Mouse (Mus musculus): ENCODE measurements around the gene Ttc23l. TPM values are rescaled to one million over a fixed set of nuclear protein-coding genes. Genes with fewer than 3 reads are reported as not detected.
"Not testable (repeated sequence)": the region's sequence is repeated elsewhere in the genome, so short reads cannot be mapped to it uniquely, and the experiment has no call there.

The Ttc23l gene
- total RNA-seq (2021) = not detected
- long read RNA-seq, experiment 1 = 0 reads
- long read RNA-seq, experiment 2 = 0 reads

DNA sequence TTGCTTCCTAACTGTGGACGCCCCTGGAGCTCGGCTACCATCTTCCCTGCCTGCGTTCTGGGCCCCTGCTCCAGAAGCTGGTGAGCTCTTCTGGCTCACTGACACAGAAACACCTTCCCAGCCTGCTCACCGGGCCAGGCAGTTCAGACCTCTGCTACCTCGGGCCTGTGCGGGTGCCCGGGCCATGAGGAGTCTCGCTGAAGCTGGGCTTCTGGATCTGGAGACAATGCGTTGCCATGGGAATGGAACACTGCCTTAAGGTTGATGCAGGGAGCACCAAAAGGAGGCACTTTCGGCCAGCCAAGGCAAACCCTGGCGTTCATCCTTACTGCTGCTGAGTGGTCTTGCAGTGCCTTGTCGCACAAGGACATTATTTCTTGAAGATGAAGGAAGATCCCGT lies at the start of gene Ttc23l:
Gene Ttc23l (minus strand): TSS at position 204 of the 400 bp plus-strand sequence.
- DNase-seq = no peak

DNA sequence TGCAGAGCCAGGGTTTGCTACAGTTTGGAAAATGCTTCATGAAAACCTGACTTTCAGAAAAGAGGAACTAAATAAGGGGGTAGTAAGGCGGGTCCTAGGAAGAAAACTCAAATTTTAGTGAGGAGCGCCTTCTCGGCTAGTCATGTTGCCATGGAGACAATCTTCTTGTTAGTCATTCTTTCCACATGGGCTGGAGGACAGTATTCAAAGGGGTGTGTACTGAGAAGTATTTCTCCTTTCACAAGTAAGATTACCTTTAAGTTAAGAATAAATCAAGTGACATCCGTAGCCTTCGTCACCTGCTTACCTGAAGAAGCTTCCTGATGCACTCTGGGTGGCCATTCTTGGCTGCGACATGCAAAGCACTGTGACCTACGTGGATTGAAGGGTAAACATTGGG lies 40.9 kb upstream of the Ttc23l start:
- no peak for DNase-seq

DNA sequence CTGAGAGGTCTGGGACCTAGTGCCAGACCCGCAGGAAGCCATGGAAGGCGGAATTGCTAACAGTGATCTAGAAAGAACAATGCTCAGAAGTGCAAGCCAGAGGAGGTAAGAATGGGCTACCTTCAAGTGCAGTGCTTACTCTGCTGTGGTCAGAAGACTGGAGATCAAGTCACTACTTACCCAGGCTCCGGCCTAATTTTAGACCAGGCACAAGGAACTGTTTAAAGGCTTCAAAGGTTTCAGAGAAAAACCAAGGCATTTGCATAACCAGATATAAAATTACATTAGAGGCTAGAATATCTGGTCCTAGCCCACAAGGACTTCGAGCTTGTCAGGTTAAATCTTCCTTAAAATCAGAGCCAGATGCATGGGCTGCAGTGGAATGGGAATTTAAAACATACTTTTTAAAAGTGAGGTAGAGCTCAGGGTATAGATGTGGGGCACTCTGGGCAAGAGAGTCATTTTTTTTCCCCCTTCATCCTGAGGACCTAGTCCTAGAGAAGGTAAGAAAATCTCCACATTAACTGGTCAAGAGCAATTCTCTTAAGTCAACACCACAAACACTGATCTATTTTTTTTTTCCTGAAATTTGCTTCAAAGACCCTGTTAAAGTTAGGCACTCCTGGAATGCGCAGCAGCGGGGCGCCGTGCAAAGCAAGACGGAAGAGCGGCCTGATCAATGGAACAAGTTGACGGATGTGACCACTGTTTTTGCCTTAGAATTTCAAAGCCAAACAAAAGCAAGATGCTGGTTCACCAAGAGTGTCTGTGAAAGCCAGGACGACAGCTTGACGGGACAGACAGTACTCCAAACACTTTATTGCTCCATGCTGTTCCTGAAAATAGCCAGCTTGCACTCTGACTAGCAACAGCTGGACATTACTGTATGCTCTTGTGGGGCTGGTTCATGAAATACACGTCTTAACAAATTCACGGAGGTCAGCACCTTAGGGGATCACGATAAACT lies 40.1 kb upstream of the Ttc23l start:
- no peak for DNase-seq

DNA sequence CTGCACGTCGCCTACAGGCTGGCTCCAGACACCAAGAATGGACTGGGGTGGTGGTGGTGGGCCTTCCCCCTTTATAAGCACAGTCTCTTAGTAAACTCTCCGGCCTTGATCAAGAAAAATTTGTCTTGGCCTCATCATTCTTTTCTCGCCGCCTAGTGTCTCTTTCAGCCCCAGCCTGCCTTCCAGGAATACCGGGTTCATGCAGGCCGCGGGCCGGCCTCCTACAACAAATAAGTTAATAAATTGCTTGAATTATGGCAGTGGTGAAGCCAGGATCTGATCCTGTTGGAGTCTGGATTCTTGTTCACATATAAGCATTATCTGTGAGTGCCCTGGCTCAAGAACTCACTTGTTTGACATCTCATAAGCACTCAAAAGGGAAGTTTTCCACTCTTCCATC lies 38.4 kb upstream of the Ttc23l start:
- no peak for DNase-seq

DNA sequence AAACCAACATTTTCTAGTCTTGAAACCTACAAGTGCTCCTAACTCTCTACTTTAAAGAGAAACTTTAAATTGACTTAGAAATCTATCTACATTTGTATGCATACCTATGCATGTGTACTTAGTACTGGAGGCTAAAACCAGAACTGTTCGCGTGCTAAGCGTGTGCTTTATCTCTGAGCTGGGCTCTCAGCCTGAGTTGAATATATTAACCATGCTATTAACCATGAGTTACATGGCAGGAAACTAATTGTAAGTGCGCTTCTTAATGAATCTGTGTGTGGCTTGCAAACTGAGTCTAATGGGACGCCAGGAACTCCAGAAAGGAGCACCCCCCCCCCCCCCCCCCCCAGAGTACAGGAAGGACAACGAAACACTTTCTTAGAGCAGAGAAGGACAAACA lies 36.9 kb upstream of the Ttc23l start:
- no peak for DNase-seq

DNA sequence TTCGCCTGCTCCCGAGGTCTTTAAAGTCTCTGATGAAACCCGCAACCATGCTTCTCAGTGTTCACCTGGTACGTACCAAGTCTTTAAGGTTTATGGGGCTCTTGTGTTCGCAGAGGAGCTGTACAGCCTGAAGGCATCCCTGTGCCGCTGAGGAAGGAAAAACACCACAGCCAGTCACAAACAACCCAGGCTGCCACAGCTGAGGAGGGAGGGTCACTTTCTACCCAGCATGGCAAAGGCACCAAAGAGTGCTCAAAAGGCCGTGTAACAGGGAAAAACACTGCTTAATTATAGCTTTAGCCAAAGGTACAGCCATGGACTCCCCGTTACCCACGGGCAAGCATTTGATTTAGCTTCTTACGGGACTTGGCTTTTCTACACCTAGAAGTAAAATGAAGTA lies 36.4 kb upstream of the Ttc23l start:
- no peak for DNase-seq

DNA sequence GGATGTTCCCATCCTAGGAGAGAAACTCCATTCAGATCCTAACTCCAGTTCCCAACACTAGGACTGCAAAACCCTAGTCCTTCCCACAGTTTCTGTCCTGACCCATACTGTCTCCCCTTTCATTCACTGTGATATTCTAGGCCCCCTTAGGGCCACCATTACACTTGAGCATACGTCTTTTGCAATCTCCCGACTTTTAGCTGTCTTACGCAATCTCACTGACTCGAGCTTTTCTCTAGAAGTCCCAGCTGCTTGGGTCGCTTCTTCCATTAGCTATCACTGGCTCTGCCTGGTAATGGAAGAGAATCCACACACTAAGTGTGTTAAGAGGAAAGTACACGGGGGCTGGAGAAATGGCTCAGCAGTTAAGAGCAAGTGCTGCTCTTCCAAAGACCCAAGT lies 34.6 kb upstream of the Ttc23l start:
- DNase-seq = no peak

DNA sequence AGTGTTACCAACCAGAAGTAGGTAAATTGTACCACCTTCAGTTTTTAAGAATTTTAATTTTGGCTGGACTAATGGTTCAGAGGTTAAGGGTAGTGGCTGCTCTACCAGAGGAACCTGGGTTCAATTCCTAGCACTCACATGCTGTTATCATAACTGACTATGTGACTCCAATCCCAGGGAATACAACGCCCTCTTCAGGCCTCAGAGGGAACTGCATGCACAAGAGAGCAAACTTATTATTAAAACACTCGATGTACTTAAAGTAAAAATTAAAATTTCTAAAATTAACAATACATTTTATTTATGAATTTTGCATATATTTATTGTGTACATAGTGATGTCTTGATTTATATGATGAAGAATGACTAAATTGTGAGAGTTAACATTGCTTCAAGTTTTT lies 28.1 kb upstream of the Ttc23l start:
- DNase-seq = no peak

DNA sequence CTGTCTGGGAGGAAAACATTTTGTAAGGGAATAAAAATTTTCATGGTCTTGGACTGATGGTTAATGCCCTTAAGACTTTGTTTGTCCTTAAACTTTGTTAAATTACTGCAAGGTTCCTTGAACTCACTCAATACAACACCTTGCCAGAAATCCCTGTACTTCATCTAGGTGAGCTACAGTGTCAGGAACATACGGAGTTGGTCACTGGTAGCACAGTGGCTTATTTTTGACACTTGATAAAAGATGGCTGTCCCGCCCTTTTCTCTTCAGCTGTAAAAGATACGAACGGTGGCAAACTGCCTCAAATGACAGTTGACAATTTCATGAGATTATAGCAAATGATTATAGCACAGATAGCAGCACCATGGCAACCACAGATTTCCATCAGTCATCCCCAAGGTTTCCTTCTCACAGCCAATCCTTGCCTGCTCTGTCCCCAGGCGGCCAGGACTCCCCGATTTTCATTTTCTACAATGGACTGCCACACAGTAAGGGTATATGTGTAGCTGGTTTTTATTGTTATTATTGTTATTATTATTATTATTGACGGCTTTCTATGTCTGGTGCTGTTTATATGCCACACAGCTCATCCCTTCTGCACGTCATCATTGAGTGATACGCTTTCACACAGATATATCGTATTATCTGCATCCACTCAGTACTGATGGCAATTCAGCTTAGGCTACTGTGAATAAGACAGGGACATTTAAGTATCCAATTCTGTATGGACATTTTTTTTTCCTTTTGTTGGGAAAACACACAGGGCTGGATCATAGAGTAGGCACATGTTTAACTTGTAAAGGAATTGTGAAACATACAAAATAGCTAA lies 26.1 kb upstream of the Ttc23l start:
- DNase-seq = no peak

DNA sequence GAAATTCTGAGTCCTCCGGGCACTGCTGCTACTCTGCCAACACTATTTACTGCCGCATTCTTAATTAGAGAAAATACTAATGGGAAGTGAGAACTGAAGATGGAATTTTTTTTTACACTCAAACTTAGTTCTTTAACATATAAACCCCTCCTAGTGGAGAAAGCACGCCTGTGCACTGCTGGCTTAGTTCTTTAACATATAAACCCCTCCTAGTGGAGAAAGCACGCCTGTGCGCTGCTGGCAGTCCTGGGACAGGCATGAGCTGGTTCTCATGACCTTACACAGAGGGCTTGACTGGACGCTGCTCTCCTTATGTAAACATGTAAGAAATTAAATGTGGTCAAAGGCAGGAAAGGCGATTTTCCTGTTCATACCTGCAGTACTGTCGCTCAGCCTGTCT lies 24.9 kb upstream of the Ttc23l start:
- peak; percentile 19 for DNase-seq

DNA sequence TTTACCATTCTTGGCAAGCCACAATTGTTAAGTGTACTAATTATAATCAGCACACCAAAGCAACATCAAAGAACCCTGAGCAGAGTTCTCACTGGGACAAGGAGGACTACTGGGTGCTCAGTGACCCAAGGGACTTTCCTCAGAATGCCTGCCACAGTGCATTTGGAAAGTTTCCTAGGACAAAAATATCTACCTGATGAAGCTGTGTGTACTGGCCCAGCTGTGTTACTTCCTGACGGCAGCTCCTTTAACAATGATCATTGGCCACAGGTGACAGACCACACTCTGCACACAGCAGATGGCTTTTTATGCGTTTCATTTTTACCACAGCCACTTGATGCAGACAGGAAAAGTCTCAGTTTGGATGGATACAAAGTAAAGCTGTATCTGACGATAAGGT lies 20.7 kb upstream of the Ttc23l start:
- no peak for DNase-seq

DNA sequence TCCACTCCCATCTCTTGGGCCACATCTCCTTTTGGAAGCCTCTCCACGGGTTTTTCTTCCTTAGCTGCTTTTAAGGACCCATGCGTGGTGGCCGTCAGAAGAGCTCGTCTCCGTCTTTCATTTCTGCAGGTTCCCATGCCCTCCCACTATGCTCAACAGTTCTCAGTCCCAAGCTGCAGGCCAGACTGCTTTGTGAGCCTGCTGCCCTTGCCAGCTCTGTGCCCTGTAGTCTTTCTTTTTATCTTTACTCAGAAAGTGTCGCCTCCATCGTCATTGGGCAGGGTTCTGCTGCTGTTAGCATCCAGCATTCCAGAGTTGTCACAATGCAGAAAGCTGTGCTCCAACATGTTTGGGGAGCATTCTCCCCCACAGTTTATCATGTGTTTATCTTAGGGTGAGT lies 8.0 kb upstream of the Ttc23l start:
- DNase-seq = no peak

DNA sequence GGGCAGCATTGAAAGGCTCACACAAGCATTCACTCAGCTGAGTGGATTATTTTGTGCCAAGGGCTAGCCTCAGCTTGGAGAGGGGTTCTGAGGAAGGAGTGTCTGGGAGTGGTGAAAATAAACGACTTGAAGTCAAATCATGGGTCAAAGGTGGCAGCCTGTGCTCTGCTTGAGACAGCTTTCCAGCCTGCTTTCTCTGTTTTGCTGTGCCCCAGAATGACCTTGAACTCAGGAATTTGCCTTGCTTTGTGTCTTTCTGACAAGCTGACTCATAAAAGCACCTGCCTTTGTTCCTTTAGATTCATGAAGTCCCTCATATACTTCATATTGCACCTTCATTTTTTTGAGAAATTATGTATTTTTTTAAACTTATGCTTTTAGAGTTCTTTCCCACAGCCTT lies 5.7 kb upstream of the Ttc23l start:
- no peak for DNase-seq

DNA sequence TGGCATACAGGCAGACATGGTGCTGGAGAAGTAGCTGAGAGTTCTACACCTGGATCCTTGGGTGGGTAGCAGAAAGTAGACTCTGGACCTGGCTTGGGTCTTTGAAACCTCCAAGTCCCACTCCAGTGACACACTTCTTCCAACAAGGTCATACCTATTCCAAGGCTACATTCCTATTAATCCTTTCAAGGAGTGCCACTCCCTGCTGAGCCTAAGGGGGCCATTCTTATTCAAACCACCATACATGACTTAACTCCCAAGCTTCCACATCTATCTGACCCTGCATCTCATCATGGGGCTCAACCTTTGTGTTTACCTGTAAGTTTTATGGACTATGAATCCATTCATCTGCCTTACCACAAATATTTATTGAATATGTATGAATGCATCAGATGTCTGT lies 3.8 kb upstream of the Ttc23l start:
- no peak for DNase-seq

DNA sequence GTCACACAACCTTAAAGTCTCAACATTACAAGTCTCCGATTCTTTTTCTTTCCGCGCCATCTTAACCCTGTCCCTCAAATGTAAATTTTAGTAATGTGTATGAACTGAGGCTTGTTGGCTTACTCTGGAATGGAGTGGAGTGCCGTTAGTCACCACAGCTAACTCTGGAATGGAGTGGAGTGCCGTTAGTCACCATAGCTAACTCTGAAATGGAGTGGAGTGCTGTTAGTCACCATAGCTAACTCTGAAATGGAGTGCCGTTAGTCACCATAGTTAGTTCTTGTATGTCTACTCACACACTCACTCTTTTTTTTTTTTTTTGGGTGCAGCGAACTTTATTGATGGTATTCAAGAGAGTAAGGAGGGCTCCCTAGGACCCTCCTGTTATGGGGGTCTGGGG lies 1.5 kb upstream of the Ttc23l start:
- DNase-seq = no peak

DNA sequence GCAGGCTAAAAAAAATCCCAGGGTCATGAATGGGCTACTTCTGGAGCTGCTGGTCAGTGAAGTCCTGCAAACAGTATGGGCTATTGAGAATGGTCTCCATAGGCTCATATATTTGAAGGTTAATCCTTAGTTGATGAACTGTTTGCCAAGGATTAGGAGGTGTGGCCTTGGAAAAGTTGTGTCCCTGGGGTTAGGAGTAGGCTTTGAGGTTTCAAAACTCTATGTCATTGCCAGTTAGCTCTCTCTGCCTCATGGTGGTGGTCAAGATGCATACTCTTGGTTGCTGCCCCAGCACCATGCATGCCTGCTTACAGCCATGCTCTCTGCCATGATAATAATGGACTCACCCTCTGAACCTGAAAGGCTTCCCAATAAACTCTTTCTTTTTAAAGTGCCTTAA lies 4.1 kb downstream of the Ttc23l start:
- DNase-seq = no peak

DNA sequence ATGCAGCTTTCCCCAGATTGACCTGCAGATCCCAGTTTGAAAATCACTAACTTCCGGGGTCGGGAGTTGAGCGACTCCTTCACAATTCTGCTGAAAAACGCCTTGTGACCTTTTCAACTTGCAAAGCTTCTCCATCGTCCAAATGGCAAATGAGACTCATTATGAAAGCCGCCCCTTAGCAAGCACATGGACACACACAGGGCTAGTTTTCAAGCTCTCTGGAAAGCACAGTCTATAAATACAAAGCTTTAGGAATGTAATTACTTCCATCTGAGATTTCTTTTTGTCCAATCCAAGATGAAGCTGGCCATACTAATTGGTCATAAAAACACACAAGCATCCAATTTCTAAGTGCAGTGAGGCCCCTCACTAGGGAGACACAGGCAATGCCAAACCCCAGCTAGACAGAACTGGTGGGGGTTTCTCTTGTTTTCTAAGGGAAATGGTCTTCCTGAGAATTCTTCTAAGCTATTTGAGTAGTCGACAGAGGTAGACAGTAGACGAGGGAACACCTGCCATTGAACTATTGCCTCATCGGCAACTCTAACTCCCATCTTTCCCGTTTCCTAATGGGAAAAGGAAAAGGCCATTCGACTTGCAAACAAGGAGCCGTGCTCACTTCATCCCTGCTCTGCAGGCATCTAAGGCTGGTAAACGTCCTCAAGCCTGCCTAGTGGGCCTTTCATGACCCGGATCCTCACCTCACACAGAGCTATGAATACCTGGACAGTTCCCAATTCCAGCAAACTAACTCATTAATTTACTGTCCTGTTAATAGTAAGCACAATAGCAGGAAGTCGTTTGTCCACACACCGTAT lies 18.0 kb downstream of the Ttc23l start:
- DNase-seq = no peak

DNA sequence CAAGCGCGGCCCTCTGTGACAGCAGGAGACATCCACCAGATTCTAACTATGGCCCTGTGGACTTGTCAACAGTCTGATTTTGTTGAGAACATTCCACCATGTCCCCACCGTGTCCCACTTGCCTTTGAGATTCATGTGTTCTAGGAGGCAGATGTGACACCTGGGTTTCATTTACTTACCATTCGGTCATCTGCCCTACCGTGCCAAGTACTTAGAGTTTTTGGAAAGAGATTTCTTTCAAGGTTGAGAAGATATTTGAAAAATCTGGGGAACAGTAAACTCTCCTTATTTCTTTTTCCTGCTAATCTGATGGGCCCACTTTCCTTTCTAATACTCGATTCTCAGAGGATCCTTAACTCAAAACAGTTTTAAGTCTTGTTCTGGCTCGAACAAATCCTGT lies 22.5 kb downstream of the Ttc23l start:
- DNase-seq = no peak

DNA sequence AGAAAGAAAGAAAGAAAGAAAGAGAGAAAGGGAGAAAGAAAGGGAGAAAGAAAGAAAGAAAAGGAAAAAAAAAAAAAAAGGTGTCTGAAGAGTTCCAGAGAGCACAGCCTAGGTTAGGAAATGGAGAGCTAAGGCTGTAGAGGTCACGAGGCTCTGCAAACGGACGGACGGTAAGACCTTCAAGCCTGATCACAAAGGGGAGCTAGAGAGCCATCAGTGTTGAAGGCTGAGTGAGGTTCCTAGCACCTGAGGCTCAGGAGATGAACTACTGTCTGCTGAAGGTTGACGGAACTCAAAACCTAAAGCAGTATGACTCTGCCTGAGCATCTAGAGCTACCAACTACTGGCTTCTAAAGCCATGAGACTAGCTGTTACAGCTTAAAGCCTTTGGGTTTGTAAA lies 23.9 kb downstream of the Ttc23l start:
- no peak for DNase-seq

DNA sequence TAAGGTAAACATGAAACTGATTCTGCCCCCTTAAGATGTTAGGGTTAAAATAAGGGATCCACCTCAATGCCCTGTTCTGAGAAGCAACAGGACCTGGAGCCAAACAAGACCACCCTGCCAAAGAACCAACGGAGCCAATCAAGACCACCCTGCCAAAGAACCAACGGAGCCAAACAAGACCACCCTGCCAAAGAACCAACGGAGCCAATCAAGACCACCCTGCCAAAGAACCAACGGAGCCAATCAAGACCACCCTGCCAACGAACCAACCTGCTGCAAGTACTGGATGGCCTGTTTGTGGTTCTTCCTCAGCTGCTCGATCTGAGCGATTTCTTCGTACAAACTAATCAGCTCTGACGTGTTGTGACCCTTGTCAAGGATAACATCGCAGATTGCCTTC lies 25.1 kb downstream of the Ttc23l start:
- not testable (repeated sequence) for DNase-seq

DNA sequence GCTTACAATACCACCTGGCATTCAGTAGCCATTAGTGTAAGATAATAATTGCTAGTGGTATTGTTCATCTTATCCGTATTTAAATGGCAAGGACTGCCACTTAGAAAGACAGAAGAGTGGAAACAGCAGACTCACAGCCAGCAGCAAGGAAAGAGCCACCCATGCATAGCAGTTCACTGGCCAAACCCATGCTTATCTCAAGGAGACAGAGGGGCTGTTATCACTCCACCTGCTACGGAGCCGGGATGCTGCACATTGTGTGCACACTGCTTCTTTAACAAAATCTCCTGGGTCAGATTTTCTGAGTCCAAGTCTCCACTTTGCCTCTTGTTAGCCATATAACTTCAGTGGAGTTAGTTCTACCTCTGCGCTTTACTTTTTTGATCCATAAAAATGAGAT lies 27.1 kb downstream of the Ttc23l start:
- DNase-seq = no peak

DNA sequence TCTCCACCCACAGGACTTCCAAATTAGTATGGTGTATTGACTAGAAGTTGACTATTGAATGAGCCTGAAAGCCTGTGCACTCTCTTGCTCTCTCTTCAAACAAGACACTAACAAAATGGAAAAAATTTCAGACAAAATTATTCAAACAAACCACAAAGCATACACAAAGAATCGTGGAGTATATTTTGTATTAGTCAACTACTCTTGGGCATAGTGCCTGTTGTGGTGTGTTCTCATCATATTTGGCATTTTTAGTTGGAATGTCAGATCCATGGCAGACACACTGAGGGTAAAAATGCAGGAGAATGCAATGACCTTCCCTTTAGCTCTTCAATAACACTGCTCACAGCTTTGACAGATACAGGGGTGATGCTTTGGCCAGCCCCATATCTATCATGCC lies 32.6 kb downstream of the Ttc23l start:
- DNase-seq = no peak

Measured in gastrocnemius, postnatal 25 days (tissue).